ENCODE assay signal across 22 mouse cellular contexts in the genomic region with DNA sequence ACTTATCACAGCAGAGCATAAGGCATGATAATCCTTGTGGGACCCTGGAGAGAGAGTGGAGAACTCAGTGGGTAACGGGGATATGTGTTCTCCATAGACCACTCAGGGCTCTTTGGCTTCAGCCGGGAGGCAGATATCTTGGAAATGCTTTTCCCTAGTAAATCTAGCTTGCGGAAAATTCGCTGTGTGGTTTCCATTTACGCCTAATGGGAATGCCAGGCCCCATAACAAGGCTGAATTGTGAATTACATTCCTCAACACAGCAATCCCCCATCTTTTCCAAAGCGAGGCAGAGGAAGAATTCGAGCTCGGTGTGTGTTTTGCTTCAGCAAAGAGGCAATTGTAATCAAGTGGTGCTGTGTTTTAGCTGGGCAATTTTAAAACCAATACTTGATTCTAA.
DNase-seq lines count a peak whose midpoint lies in the region; ATAC-seq lines count a peak whose summit lies in the region.
"Had no signal": no experiment of that assay in that cellular context is flagged by ENCODE, and none has a peak within 500 bp of the region (broad histone marks: within the 10 kb centered on the region; RNA-seq: fewer than 3 reads in every experiment).

No protein-coding gene starts in this region.

- no peaks in the 10 kb centered on the region for H3K27me3 ChIP-seq in hindbrain, embryonic 13.5 days
- H3K27me3 ChIP-seq in hindbrain, embryonic 10.5 days (ENCODE audit: insufficient read depth, poor library complexity, severe bottlenecking): no peaks in the 10 kb centered on the region
- no peaks in the 10 kb centered on the region for H3K27me3 ChIP-seq in embryonic facial prominence, embryonic 12.5 days
- no peaks in the 10 kb centered on the region for H3K27me3 ChIP-seq in embryonic facial prominence, embryonic 14.5 days (replicated peaks; ENCODE audit: control insufficient read depth, insufficient read depth, low read length)
- H3K27me3 ChIP-seq in limb, embryonic 12.5 days: no peaks in the 10 kb centered on the region
- H3K27me3 ChIP-seq in intestine, embryonic 15.5 days (replicated peaks): no peaks in the 10 kb centered on the region
- H3K27me3 ChIP-seq: heart, embryonic 15.5 days; liver, embryonic 15.5 days; lung, embryonic 15.5 days; megakaryocyte, embryonic 14.5 days had no signal

- H3K27ac ChIP-seq in hindbrain, embryonic 13.5 days: peak overlapping the region; percentile 23; the same call in 1 of the 2 replicates
- no peak overlapping the region for H3K27ac ChIP-seq in hindbrain, embryonic 10.5 days
- peak overlapping the region; percentile 13; the same call in 1 of the 2 replicates for H3K27ac ChIP-seq in embryonic facial prominence, embryonic 12.5 days
- H3K27ac ChIP-seq in embryonic facial prominence, embryonic 14.5 days (replicated peaks; ENCODE audit: low read depth, low read length): no peak overlapping the region; the same call in 1 of the 2 replicates
- peak overlapping the region; percentile 76; the same call in 1 of the 2 replicates for H3K27ac ChIP-seq in limb, embryonic 12.5 days
- H3K27ac ChIP-seq in intestine, embryonic 15.5 days: no peak overlapping the region
- H3K27ac ChIP-seq: forebrain, embryonic 10.5 days; heart, embryonic 15.5 days; liver, embryonic 15.5 days; lung, embryonic 15.5 days had no signal

- no peak overlapping the region for H3K4me3 ChIP-seq in hindbrain, embryonic 13.5 days
- no peak overlapping the region for H3K4me3 ChIP-seq in hindbrain, embryonic 10.5 days
- H3K4me3 ChIP-seq in embryonic facial prominence, embryonic 12.5 days: no peak overlapping the region
- no peak overlapping the region for H3K4me3 ChIP-seq in embryonic facial prominence, embryonic 14.5 days (ENCODE audit: low read depth, low read length)
- H3K4me3 ChIP-seq in limb, embryonic 12.5 days (replicated peaks): no peak overlapping the region
- no peak overlapping the region for H3K4me3 ChIP-seq in intestine, embryonic 15.5 days (replicated peaks)
- H3K4me3 ChIP-seq: forebrain, embryonic 10.5 days; heart, embryonic 15.5 days; liver, embryonic 15.5 days; lung, embryonic 15.5 days; megakaryocyte, embryonic 14.5 days; myocyte had no signal

- no peak overlapping the region for H3K9ac ChIP-seq in hindbrain, embryonic 13.5 days
- H3K9ac ChIP-seq in embryonic facial prominence, embryonic 12.5 days: no peak overlapping the region
- no peak overlapping the region for H3K9ac ChIP-seq in embryonic facial prominence, embryonic 14.5 days (ENCODE audit: low read depth, low read length)
- H3K9ac ChIP-seq in limb, embryonic 12.5 days (replicated peaks): no peak overlapping the region
- H3K9ac ChIP-seq in intestine, embryonic 15.5 days: no peak overlapping the region
- H3K9ac ChIP-seq: heart, embryonic 15.5 days; liver, embryonic 15.5 days; lung, embryonic 15.5 days had no signal

- no peaks in the 10 kb centered on the region for H3K36me3 ChIP-seq in hindbrain, embryonic 13.5 days
- no peaks in the 10 kb centered on the region for H3K36me3 ChIP-seq in hindbrain, embryonic 10.5 days
- no peaks in the 10 kb centered on the region for H3K36me3 ChIP-seq in embryonic facial prominence, embryonic 12.5 days
- H3K36me3 ChIP-seq in embryonic facial prominence, embryonic 14.5 days (ENCODE audit: control insufficient read depth, insufficient read depth, low read length): no peaks in the 10 kb centered on the region
- H3K36me3 ChIP-seq in limb, embryonic 12.5 days: no peaks in the 10 kb centered on the region
- no peaks in the 10 kb centered on the region for H3K36me3 ChIP-seq in intestine, embryonic 15.5 days
- H3K36me3 ChIP-seq: forebrain, embryonic 10.5 days; heart, embryonic 15.5 days; liver, embryonic 15.5 days; lung, embryonic 15.5 days had no signal

- whole genome bisulfite sequencing in hindbrain, embryonic 13.5 days: 71% methylated on average over 8 of the region's 8 CpGs
- WGBS in hindbrain, embryonic 10.5 days: 79% methylated on average over 8 of the region's 8 CpGs
- 24% methylated on average over 8 of the region's 8 CpGs for WGBS in embryonic facial prominence, embryonic 12.5 days
- WGBS in embryonic facial prominence, embryonic 14.5 days: 33% methylated on average over 8 of the region's 8 CpGs
- 36% methylated on average over 8 of the region's 8 CpGs for WGBS in limb, embryonic 12.5 days
- WGBS in intestine, embryonic 15.5 days: 78% methylated on average over 8 of the region's 8 CpGs

- no peak for ATAC-seq in hindbrain, embryonic 13.5 days (ENCODE audit: low FRiP score)
- no peak for ATAC-seq in embryonic facial prominence, embryonic 12.5 days (ENCODE audit: insufficient number of reproducible peaks, insufficient read depth, low FRiP score, low TSS enrichment)
- 0 out of 2 replicates have a peak, but pooled peaks have one; percentile 15 for ATAC-seq in embryonic facial prominence, embryonic 14.5 days (ENCODE audit: low read depth)
- ATAC-seq in limb, embryonic 12.5 days (ENCODE audit: insufficient number of reproducible peaks, insufficient read depth, low FRiP score, low TSS enrichment, low read depth): peak; percentile 71; the same call in 1 of the 2 replicates
- ATAC-seq in intestine, embryonic 15.5 days: no peak
- ATAC-seq: activated CD4-positive, CD25-positive, alpha-beta regulatory T cell, adult 4 months; intestine, embryonic 16.5 days had no signal

- no peaks in the 10 kb centered on the region for H3K9me3 ChIP-seq in hindbrain, embryonic 13.5 days
- no peaks in the 10 kb centered on the region for H3K9me3 ChIP-seq in hindbrain, embryonic 10.5 days
- H3K9me3 ChIP-seq in embryonic facial prominence, embryonic 12.5 days: no peaks in the 10 kb centered on the region
- H3K9me3 ChIP-seq in embryonic facial prominence, embryonic 14.5 days (ENCODE audit: control insufficient read depth, low read length): no peaks in the 10 kb centered on the region
- H3K9me3 ChIP-seq in limb, embryonic 12.5 days: no peaks in the 10 kb centered on the region
- H3K9me3 ChIP-seq in intestine, embryonic 15.5 days: no peaks in the 10 kb centered on the region
- H3K9me3 ChIP-seq: forebrain, embryonic 10.5 days; heart, embryonic 15.5 days; liver, embryonic 15.5 days; lung, embryonic 15.5 days had no signal

- H3K4me2 ChIP-seq in hindbrain, embryonic 13.5 days: no peak overlapping the region
- peak overlapping the region; percentile 22; the same call in 1 of the 2 replicates for H3K4me2 ChIP-seq in embryonic facial prominence, embryonic 12.5 days (replicated peaks)
- H3K4me2 ChIP-seq in embryonic facial prominence, embryonic 14.5 days (ENCODE audit: low read depth, low read length): peak overlapping the region; percentile 39
- H3K4me2 ChIP-seq in limb, embryonic 12.5 days: peak overlapping the region; percentile 32
- H3K4me2 ChIP-seq in intestine, embryonic 15.5 days (replicated peaks): no peak overlapping the region
- H3K4me2 ChIP-seq: heart, embryonic 15.5 days; liver, embryonic 15.5 days; lung, embryonic 15.5 days had no signal

- no peak for DNase-seq in hindbrain, embryonic 10.5 days (ENCODE audit: low spot score)
- DNase-seq in embryonic facial prominence, embryonic 14.5 days (ENCODE audit: low spot score): peak; percentile 64
- DNase-seq in thymus, postnatal 4 days: no peak
- no peak for DNase-seq in Muller cell, postnatal 12 days (ENCODE audit: inconsistent ontology term)
- DNase-seq: adrenal gland, adult 8-10 months; heart, postnatal 4 days; kidney, postnatal 14 days; liver; lung, postnatal 36 days; spleen, adult 18-20 months had no signal

- no peaks in the 10 kb centered on the region for H3K4me1 ChIP-seq in hindbrain, embryonic 13.5 days (replicated peaks)
- no peaks in the 10 kb centered on the region for H3K4me1 ChIP-seq in hindbrain, embryonic 10.5 days (replicated peaks)
- H3K4me1 ChIP-seq in embryonic facial prominence, embryonic 12.5 days: peaks cover 10% of the 10 kb centered on the region; the same call in 1 of the 2 replicates
- peaks cover 8% of the 10 kb centered on the region; the same call in 1 of the 2 replicates for H3K4me1 ChIP-seq in embryonic facial prominence, embryonic 14.5 days (ENCODE audit: control insufficient read depth, insufficient read depth, low read length)
- peaks cover 14% of the 10 kb centered on the region for H3K4me1 ChIP-seq in limb, embryonic 12.5 days (replicated peaks)
- no peaks in the 10 kb centered on the region for H3K4me1 ChIP-seq in intestine, embryonic 15.5 days (replicated peaks)
- H3K4me1 ChIP-seq: heart, embryonic 15.5 days; liver, embryonic 15.5 days; lung, embryonic 15.5 days; megakaryocyte, embryonic 14.5 days had no signal

Comparison
In these comparisons a context has a peak if more than half of its experiments do, and no peak if none do; other contexts are left out.
1. ATAC-seq: peak in embryonic facial prominence, embryonic 14.5 days (single experiment) and limb, embryonic 12.5 days (single experiment); none in hindbrain, embryonic 13.5 days (single experiment), embryonic facial prominence, embryonic 12.5 days (single experiment) and intestine, embryonic 15.5 days (single experiment).
2. H3K27ac ChIP-seq: peak in hindbrain, embryonic 13.5 days (single experiment), embryonic facial prominence, embryonic 12.5 days (single experiment) and limb, embryonic 12.5 days (single experiment); none in hindbrain, embryonic 10.5 days (single experiment), embryonic facial prominence, embryonic 14.5 days (single experiment) and intestine, embryonic 15.5 days (single experiment).
3. H3K4me2 ChIP-seq: peak in embryonic facial prominence, embryonic 12.5 days (single experiment), embryonic facial prominence, embryonic 14.5 days (single experiment) and limb, embryonic 12.5 days (single experiment); none in hindbrain, embryonic 13.5 days (single experiment) and intestine, embryonic 15.5 days (single experiment).